Mouse (Mus musculus) embryonic facial prominence, embryonic 10.5 days (tissue): ENCODE results near the gene Atox1. TPM values are rescaled to one million over a fixed set of nuclear protein-coding genes. Genes with fewer than 3 reads are reported as not detected.
A peak's percentile ranks its signal among the peaks of the same experiment; 100 is the strongest.
"Not testable (repeated sequence)": the region's sequence is repeated elsewhere in the genome, so short reads cannot be mapped to it uniquely, and the experiment has no call there.

Experiments used
- DNase-seq: peaks from one replicate; pipeline ENCODE4 v3.0.0-alpha.2; 2017; ENCODE audit warnings: low spot score
- H3K27ac ChIP-seq: fragments of 300-500 bp; sonication (generic); replicated peaks from 2 replicates; pipeline ENCODE4 v1.5.1; 2016; ENCODE audit warnings: mild to moderate bottlenecking
- H3K27me3 ChIP-seq: fragments of 300-500 bp; sonication (generic); replicated peaks from 2 replicates; pipeline ENCODE4 v1.6.1; 2016; ENCODE audit warnings: low read depth, mild to moderate bottlenecking; ENCODE audit not compliant: poor library complexity, severe bottlenecking
- H3K36me3 ChIP-seq: fragments of 300-500 bp; sonication (generic); replicated peaks from 2 replicates; pipeline ENCODE4 v1.6.1; 2016; ENCODE audit warnings: mild to moderate bottlenecking, moderate library complexity
- H3K4me1 ChIP-seq: fragments of 300-500 bp; sonication (generic); 2 replicates; pipeline ENCODE4 v1.6.1; 2016
- H3K4me3 ChIP-seq: fragments of 300-500 bp; sonication (generic); 2 replicates; pipeline ENCODE4 v1.5.1; 2016; ENCODE audit warnings: mild to moderate bottlenecking, moderate library complexity
- H3K9me3 ChIP-seq: fragments of 300-500 bp; sonication (generic); 2 replicates; pipeline ENCODE4 v1.6.1; 2016; ENCODE audit warnings: mild to moderate bottlenecking
- WGBS: fragments of 180-500 bp; shearing (Covaris S2); methylation state at CpG from one replicate; pipeline ENCODE4 v1.1.7; 2016; 5-methylcytosine and 5-hydroxymethylcytosine counted together
- polyA plus RNA-seq: library from polyadenylated mRNA; unstranded; fragments of >200 nt; fragmentation: Nextera tagmentation; extraction: Ambion mirVana; gene quantifications from 2 replicates; pipeline ENCODE4 v1.2.1, GENCODE M21; 2016

Atox1 gene
- polyA plus RNA-seq, 1 experiment from 2014 or later, result 285 TPM

DNA sequence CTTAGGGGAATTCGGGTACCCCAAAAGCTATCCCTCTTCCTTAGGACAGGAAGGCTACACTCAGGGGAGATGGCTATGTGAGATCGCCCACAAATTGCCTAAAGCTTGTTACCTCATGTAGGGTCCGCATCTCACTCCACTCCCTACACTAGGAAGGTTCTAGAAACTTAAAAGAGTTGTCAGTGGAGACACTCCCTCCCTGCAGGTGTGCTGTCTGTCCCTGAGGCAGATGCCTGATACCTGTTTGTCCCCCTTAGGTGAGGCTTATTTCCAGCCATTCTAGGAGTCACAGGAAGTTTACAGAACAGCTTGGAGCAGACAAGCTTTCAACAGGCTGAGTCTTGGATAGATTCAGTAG is 42.4 kb downstream of the Atox1 start:
- Histone ChIP-seq H3K9me3 (no peaks in the 10 kb centered on the region), H3K27ac (peak overlapping the region; percentile 91), H3K27me3 (peaks cover 7% of the 10 kb centered on the region; the same call in 1 of the 2 replicates), H3K36me3 (peaks cover 2% of the 10 kb centered on the region), H3K4me3 (peak overlapping the region; percentile 61), H3K4me1 (peaks cover 52% of the 10 kb centered on the region)
- WGBS, result 6% methylated on average over 3 of the region's 3 CpGs
- DNase-seq, result peak; percentile 19

DNA sequence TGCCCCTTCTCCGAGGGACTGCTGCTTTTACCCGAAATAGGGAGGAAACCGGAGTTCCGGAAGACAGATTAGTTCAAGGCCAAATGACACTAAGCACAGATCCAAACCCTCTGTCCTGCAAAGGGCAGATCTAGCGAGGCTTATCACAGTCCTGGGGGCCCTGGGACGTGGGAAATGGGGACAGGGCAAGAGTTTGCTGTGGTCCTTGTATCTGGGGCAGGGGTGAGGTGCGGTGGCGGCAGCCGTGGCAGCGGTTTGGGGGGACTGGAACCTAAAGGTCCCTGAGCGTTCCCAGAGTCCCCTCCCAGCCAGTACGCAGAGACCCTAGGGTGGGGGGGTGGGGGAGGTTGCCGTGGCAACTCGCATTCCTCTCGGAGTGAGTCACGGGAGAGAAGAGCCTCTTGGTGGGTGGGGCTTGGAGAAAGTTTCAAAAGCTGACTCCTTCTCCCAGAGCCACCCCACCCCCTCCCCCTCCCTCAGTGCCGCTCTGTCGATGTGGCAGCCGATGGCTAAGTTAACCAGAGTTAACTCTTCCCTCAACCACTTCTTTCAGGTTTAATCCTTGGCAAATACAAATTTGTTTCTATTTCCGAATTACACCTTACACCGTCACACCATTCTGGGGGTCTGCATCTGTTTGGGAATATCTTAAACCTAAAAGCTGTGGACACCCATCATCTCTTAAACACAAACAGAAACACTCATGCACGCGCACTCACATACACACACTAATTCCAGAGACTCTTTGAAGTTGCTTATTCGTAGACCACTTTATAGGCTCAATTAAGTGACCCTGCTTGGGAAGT is 42.9 kb downstream of the Atox1 start:
- 2% methylated on average over 24 of the region's 24 CpGs for WGBS
- Histone ChIP-seq H3K4me1 (peaks cover 49% of the 10 kb centered on the region), H3K4me3 (peak overlapping the region; percentile 61), H3K9me3 (no peaks in the 10 kb centered on the region), H3K36me3 (peaks cover 8% of the 10 kb centered on the region), H3K27me3 (peaks cover 7% of the 10 kb centered on the region; the same call in 1 of the 2 replicates), H3K27ac (peak overlapping the region; percentile 91)
- DNase-seq, result peak; percentile 91

DNA sequence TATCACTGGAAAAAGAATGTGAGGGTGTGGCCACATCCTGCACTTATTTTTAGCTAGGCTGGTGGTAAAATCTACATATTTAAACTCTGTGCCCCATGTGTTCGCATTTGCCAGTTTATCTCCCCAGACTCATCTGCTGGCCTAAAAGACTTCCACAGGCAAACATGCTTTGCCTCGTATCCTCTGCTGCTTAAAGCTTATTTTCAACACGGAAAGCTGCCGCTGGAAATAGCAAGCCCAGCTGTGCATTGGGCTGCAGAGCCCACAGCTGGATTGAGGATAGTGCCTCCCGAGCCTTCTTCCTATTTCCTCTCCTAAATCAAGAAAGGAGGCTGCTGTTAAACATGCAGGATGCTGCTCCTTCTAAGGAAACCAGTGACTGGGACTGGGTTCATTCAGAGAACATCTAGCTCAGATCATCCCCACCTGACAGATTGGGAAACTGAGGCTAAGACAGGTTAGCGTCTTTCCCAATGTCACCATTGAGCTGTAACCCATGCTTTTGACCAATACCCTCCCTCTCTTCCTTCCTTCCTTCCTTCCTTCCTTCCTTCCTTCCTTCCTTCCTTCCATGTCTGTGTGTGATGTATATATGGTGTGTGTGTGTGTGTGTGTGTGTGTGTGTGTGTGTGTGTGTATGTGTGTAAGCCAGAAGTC is 44.3 kb downstream of the Atox1 start:
- Histone ChIP-seq H3K4me1 (peaks cover 49% of the 10 kb centered on the region), H3K4me3 (no peak overlapping the region), H3K9me3 (no peaks in the 10 kb centered on the region), H3K27ac (peak overlapping the region; percentile 91), H3K36me3 (peaks cover 17% of the 10 kb centered on the region), H3K27me3 (peaks cover 7% of the 10 kb centered on the region; the same call in 1 of the 2 replicates)
- 74% methylated on average over 6 of the region's 6 CpGs for WGBS
- DNase-seq, result no peak

DNA sequence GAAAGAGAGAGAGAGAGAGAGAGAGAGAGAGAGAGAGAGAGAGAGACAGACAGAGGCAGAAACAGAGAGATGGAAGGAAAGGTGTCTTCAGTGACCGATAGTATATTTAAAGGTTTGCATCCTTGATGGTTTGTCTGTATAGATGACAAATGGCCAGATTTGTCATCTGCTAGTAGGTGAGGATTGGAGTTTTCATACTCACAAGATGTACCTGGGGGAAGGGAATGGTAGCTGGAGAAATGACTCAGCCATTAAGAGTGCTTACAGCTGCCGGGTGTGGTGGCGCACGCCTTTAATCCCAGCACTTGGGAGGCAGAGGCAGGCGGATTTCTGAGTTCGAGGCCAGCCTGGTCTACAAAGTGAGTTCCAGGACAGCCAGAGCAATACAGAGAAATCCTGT is 45.3 kb downstream of the Atox1 start:
- not testable (repeated sequence) for H3K9me3 ChIP-seq, H3K27me3 ChIP-seq, H3K4me3 ChIP-seq, DNase-seq
- H3K27ac ChIP-seq, result 0 out of 2 replicates have a peak overlapping the region, but pooled peaks have one; percentile 2
- WGBS, result 89% methylated on average over 6 of the region's 6 CpGs
- peaks cover 50% of the 10 kb centered on the region for H3K4me1 ChIP-seq
- H3K36me3 ChIP-seq, result peaks cover 19% of the 10 kb centered on the region

DNA sequence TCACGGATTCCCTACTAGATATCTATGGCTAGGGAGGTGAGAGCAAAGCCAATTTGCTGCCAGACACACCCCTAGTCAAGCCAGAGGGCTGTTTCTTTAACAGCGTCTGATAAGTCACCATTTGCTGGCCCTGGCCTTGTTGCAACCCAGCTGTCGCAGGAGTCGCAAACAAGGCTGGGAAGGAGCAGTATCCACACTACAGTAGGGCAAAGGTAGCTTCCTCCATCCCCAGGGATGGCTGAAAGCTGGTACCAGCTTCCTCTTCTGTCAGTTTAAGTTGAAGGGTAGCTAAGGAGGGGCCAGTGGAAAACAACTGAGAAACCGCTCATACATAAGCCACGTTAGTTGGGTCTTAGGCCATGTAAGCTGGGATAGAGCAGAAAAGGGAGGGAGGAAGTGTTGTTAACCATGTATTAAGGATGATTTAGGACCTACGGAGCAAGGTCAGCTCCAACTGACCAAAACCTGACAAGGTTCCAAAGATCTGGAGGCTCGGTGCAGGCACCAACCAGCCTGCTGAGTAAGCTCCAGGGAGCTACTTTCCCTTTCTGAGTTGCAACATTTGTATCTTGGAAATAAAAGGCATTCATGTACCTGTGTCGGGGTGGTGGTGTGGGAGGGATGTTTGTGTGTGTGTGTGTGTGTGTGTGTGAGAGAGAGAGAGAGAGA is 45.9 kb downstream of the Atox1 start:
- H3K4me1 ChIP-seq, result peaks cover 50% of the 10 kb centered on the region
- DNase-seq, result no peak
- 74% methylated on average over 9 of the region's 9 CpGs for WGBS

DNA sequence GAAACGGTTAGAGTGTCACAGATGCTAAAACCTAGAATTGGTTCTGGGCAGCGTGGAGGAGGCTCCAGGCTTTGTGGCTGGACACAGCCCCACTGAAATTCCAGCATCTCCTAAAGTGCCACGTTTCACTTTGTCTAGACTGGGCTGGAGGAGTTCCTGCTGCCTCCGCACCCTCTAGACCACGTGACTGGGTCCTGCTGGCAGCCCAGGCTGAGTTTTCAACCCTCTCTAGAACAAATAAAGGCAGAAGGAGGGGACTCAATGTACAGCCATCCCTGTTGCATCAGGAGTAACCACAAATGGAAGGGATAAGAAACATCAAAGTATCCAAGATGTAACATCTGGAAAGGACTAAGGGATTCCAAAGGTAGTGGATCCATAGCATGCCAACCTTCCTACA is 46.7 kb downstream of the Atox1 start:
- Histone ChIP-seq H3K4me3 (no peak overlapping the region), H3K27ac (peak overlapping the region; percentile 59), H3K27me3 (no peaks in the 10 kb centered on the region; the same call in 1 of the 2 replicates), H3K4me1 (peaks cover 41% of the 10 kb centered on the region), H3K36me3 (peaks cover 32% of the 10 kb centered on the region), H3K9me3 (no peaks in the 10 kb centered on the region)
- 78% methylated on average over 5 of the region's 5 CpGs for WGBS
- DNase-seq, result no peak

More for the DNA sequence above, 45.9 kb downstream of the Atox1 start:
- H3K27me3 ChIP-seq, result no peaks in the 10 kb centered on the region; the same call in 1 of the 2 replicates
- no peaks in the 10 kb centered on the region for H3K9me3 ChIP-seq
- H3K36me3 ChIP-seq, result peaks cover 23% of the 10 kb centered on the region
- H3K4me3 ChIP-seq, result no peak overlapping the region
- H3K27ac ChIP-seq, result 0 out of 2 replicates have a peak overlapping the region, but pooled peaks have one; percentile 2

DNA sequence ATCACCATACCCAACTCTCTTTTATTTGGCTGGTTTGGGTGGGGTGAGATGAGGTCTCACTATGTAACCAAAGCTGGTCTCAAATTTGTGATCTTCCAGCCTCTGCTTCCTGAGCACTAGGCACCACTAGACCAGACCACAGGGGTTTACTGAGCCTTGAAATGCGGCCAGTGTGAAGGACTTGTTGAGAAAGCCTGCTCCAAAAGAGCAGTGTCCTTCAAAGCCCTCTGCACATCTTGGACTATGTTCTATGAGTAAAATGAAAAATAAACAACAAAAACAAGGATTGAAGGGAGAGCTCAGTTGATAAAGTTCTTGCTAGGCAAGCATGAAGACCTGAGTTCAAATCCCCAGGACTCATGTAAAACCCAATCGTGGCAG is 47.6 kb downstream of the Atox1 start:
- Histone ChIP-seq H3K4me1 (peaks cover 32% of the 10 kb centered on the region), H3K27me3 (no peaks in the 10 kb centered on the region), H3K27ac (no peak overlapping the region), H3K9me3 (no peaks in the 10 kb centered on the region), H3K4me3 (no peak overlapping the region), H3K36me3 (peaks cover 41% of the 10 kb centered on the region)
- WGBS, result 90% methylated on average over 2 of the region's 2 CpGs
- no peak for DNase-seq

DNA sequence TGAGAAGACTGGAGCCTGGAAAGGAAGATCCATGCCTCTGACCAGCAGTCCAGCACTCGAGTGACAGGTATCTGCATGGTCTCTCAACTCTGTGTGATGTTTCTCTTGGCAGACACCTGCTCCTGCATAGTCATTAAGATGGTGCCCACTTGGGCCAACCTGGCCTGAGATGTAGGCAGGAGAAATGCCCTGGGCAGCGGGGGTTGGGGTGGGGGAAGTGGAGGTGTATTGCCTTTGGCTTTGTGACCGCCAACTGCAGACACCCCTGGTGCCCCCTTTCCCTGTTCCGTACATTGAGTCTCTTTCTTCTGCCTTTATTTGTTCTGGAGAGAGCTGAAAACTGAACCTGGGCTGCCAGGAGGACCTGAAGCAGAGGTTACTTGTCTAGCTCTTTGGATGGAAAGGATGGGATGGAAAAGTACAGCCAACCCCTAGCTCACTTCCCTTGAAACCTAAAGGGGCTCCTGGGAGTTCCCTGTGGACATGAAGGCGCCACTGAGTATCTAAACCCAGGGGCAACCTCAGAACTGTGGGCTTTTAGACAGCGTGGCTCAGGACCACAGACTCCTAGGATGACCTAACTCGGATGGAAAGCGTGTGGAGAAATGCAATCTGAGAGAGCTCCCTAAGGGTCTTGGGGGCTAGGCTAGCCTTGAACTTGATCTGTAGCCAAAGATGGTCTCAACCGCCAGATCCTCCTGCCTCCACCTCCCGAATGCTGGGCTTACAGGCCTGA is 48.2 kb downstream of the Atox1 start:
- no peak for DNase-seq
- peaks cover 46% of the 10 kb centered on the region for H3K36me3 ChIP-seq
- whole genome bisulfite sequencing, result 91% methylated on average over 10 of the region's 10 CpGs
- H3K27me3 ChIP-seq, result no peaks in the 10 kb centered on the region
- H3K9me3 ChIP-seq, result 0 out of 2 replicates have a peak, but pooled peaks cover 1% of the 10 kb centered on the region
- no peak overlapping the region for H3K27ac ChIP-seq
- H3K4me1 ChIP-seq, result peaks cover 27% of the 10 kb centered on the region
- H3K4me3 ChIP-seq, result no peak overlapping the region

DNA sequence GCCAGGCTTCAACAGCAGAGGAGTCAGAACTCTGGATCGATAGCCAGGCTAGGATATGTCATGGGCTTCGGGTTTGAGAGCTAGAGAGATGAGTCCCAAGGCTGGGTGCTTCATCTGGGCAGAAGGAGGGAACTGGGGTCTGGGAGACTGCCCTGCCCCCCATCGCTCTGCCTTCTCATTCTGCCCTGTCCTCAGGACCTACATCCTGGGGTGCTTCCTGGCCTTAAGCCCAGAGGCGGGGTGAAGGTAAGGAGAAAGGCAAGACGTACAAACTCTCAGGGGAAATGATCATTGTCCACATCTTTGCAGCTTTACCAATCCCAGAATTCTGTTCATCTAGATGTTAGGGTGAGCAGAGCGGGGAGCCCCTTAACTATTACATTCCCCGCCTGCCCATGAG is 49.0 kb downstream of the Atox1 start:
- no peak for DNase-seq
- H3K27ac ChIP-seq, result no peak overlapping the region
- H3K4me1 ChIP-seq, result peaks cover 19% of the 10 kb centered on the region
- H3K9me3 ChIP-seq, result peaks cover 5% of the 10 kb centered on the region; the same call in 1 of the 2 replicates
- 82% methylated on average over 7 of the region's 7 CpGs for WGBS
- no peak overlapping the region for H3K4me3 ChIP-seq
- peaks cover 54% of the 10 kb centered on the region for H3K36me3 ChIP-seq
- H3K27me3 ChIP-seq, result no peaks in the 10 kb centered on the region

DNA sequence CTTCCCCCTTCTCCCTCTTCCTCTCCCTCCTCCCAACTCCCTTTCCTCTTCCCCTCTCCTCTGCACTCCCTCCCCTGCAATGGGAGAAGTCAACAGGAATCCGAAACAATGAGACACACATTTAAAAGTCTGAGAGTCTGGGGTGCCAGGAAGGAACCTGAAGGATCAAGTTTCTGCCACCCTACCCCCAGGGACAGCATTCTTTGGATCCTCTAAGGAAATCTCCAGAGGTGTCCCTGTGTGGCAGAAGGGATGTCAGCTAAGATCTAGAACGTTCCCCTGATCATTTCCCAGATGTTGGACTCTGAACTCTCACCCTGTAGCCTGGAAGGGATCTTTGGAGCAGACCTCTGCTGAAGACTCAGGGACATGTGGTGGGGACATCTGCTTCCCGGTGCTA is 50.5 kb downstream of the Atox1 start:
- 54% methylated on average over 3 of the region's 3 CpGs for WGBS
- Histone ChIP-seq H3K4me3 (no peak overlapping the region), H3K27me3 (no peaks in the 10 kb centered on the region), H3K36me3 (peaks cover 70% of the 10 kb centered on the region), H3K27ac (peak overlapping the region; percentile 11; the same call in 1 of the 2 replicates), H3K9me3 (peaks cover 6% of the 10 kb centered on the region; the same call in 1 of the 2 replicates), H3K4me1 (peaks cover 16% of the 10 kb centered on the region)
- no peak for DNase-seq

DNA sequence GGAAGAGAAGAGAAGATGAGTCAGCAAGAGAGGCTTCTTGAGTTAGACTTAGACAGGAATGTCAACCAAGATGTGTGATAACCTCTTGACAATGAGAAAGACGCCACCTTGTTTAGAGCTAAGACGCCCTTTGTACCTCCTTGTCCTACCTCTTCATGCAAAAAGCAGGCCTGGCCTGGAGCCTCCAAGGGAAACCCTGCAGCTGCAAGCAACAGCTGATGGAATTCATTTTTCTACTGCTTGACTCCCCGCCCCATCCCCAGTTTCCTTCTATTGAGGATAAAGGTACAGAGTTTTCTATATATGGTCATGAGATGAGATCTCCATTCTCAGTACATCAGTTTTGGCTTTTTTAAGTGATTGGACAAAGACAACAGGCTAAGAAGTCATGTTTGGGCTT is 51.0 kb downstream of the Atox1 start:
- H3K36me3 ChIP-seq, result peaks cover 75% of the 10 kb centered on the region
- H3K9me3 ChIP-seq, result peaks cover 6% of the 10 kb centered on the region; the same call in 1 of the 2 replicates
- H3K27ac ChIP-seq, result no peak overlapping the region
- no peak for DNase-seq
- peaks cover 12% of the 10 kb centered on the region for H3K4me1 ChIP-seq
- WGBS, result 91% methylated on average over 3 of the region's 3 CpGs
- no peak overlapping the region for H3K4me3 ChIP-seq
- H3K27me3 ChIP-seq, result no peaks in the 10 kb centered on the region

DNA sequence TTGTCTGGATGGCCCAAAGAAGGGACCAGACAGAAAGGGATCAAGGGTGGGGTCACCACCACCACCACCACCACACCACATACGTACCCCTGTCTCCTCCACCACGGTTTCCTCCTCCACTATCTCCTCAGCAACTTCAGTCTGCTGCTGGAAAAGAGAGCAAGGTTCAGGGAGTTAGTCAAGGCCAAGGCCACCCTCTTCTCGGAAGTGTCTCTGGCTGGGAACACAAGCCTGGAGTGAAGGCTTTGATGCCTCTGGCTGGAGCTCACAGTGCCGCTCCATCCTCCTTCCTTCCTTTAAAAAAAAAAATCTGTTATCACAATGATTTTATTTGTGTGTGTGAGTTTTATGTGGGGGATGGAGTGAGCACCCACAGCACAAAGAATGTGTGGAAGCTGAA is 53.9 kb downstream of the Atox1 start:
- Histone ChIP-seq H3K27me3 (no peaks in the 10 kb centered on the region), H3K4me1 (peaks cover 10% of the 10 kb centered on the region), H3K27ac (no peak overlapping the region), H3K36me3 (peaks cover 86% of the 10 kb centered on the region), H3K4me3 (no peak overlapping the region), H3K9me3 (peaks cover 6% of the 10 kb centered on the region; the same call in 1 of the 2 replicates)
- DNase-seq, result no peak
- 95% methylated on average over 4 of the region's 4 CpGs for WGBS
